Mouse (Mus musculus) CH12.LX (cell line): Measurements from ENCODE around the gene Wdr86.

ENCODE experiments used
- CTCF ChIP-seq, 2 experiments: IDR thresholded peaks in 1 of 2; conservative IDR thresholded peaks in 1 of 2; 2 replicates each; pipeline ENCODE4 v1.5.1; 2011 to 2012; ENCODE audit warnings: low read depth in 2 of 2, low read length in 2 of 2, improper control_type of control experiment in 1 of 2, inconsistent platforms in 1 of 2, mild to moderate bottlenecking in 1 of 2, moderate library complexity in 1 of 2
- ELF1 ChIP-seq: IDR thresholded peaks from 2 replicates; pipeline ENCODE4 v1.6.1; 2014; ENCODE audit warnings: low read depth, mild to moderate bottlenecking, inconsistent platforms, low read length, improper control_type of control experiment
- EP300 ChIP-seq: IDR thresholded peaks from 2 replicates; pipeline ENCODE4 v1.6.1; 2011; ENCODE audit warnings: low read length, improper control_type of control experiment
- GABPA ChIP-seq: IDR thresholded peaks from 2 replicates; pipeline ENCODE4 v1.6.1; 2012; ENCODE audit warnings: low read depth, low read length, improper control_type of control experiment, inconsistent platforms; ENCODE audit not compliant: insufficient replicate concordance
- MAX ChIP-seq: IDR thresholded peaks from 2 replicates; pipeline ENCODE4 v1.6.1; 2011; ENCODE audit warnings: low read length, improper control_type of control experiment
- MXI1 ChIP-seq: IDR thresholded peaks from 2 replicates; pipeline ENCODE4 v1.6.1; 2011; ENCODE audit warnings: mild to moderate bottlenecking, low read depth, low read length, improper control_type of control experiment
- MYC ChIP-seq: IDR thresholded peaks from 2 replicates; pipeline ENCODE4 v1.6.1; 2011; ENCODE audit warnings: low read depth, mild to moderate bottlenecking, improper control_type of control experiment, low read length
- POLR2A ChIP-seq: IDR thresholded peaks from 2 replicates; pipeline ENCODE4 v1.6.1; 2011; ENCODE audit warnings: low read depth, mild to moderate bottlenecking, improper control_type of control experiment, low read length
- ZMIZ1 ChIP-seq: IDR thresholded peaks from 2 replicates; pipeline ENCODE4 v1.6.1; 2012; ENCODE audit warnings: low read depth, mild to moderate bottlenecking, inconsistent platforms, low read length, improper control_type of control experiment

DNA sequence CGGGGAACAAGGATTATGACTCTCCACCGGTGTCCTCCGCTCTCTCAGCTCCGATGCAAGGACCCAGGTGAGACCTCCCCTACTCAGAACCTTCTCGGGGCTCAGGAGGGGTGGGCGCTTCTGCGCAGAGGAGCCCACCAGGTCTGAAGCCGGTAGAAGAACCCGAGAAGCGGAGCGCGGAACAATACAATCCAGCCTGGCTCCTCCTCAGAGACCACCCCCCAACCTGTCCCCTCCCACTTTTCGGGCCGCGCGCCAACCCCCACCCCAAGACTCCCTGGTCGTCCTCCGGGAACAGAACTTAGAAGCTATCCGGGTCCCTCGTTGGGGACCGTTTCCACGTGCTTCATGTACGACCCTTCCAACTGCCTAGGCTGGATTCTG, at the start of gene Wdr86:
- TF ChIP-seq MAX (no peak), GABPA (no peak), POLR2A (no peak), EP300 (no peak), CTCF (conservative IDR thresholded peaks at IDR 0.05 in 1 of 2, IDR thresholded peaks at IDR 0.05 in 1 of 2; ENCODE audit: low read depth in 2 of 2, low read length in 2 of 2) (no peak), MXI1 (no peak), MYC (no peak), ELF1 (no peak), ZMIZ1 (no peak)
